Mouse (Mus musculus): ENCODE results near the gene Cyth2. TPM values are rescaled to one million over a fixed set of nuclear protein-coding genes. Genes with fewer than 3 reads are reported as not detected.

Cyth2 gene
- polyA plus RNA-seq, 1 experiment from 2014 or later = 54.2 TPM

GRCm38 (mm10) chr7:45809276-45810075 lies 4.9 kb downstream of the Cyth2 start:
- Histone ChIP-seq H3K36me3 (peaks cover 67% of the 10 kb centered on the region), H3K4me2 (no peak overlapping the region), H3K27ac (no peak overlapping the region), H3K9ac (no peak overlapping the region), H3K9me3 (replicated peaks) (no peaks in the 10 kb centered on the region), H3K4me1 (peaks cover 23% of the 10 kb centered on the region), H3K27me3 (replicated peaks) (no peaks in the 10 kb centered on the region), H3K4me3 (no peak overlapping the region)
- ATAC-seq = no peak
- 85% methylated on average over 14 of the region's 14 CpGs for WGBS (ENCODE audit: insufficient replicate concordance)

DNA sequence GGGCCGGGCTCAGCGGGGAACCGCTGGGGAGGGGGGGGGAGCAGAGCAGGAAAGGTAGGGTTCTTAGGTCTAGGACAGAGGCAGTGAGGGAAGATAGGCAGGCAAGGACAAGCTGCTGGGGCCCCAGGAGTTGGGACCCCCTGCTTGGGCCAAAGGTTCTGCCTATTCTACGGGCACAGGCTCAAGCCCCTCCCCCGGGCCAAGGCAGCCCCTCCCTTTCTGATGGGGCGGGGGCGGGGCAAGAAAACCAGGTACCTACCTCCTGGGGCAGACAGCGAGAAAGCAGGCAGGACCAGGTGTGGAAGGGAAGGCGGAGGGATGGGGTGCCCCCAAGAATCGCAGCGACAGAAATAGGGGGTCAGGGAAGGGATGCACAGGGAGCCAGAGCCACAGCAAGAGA lies 5.9 kb downstream of the Cyth2 start:
- H3K4me2 ChIP-seq = no peak overlapping the region
- H3K27ac ChIP-seq = no peak overlapping the region
- H3K36me3 ChIP-seq = peaks cover 67% of the 10 kb centered on the region
- no peak overlapping the region for H3K4me3 ChIP-seq
- H3K27me3 ChIP-seq (replicated peaks) = no peaks in the 10 kb centered on the region
- ATAC-seq = no peak
- peaks cover 21% of the 10 kb centered on the region for H3K4me1 ChIP-seq
- 72% methylated on average over 11 of the region's 11 CpGs for WGBS (ENCODE audit: insufficient replicate concordance)
- no peaks in the 10 kb centered on the region for H3K9me3 ChIP-seq (replicated peaks)
- no peak overlapping the region for H3K9ac ChIP-seq

DNA sequence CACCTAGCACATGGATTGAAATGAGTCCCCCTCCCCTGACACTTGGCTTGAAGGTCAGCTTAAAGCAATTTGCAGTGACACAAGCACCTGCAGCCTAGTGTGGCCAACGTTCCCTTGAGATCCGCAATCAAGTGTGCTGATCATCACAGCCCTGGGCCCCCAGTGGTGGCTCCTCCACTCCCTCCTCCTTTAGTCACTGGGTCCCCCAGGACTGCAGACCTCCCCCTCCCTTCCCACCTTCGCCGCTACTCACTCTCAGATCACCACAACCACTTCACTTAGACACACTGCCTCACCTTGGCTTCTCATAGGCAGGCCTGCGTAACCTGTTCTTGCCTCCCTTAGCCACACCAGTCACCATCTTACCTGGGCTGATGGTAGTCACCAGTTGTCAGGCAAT lies 8.4 kb downstream of the Cyth2 start:
- H3K27me3 ChIP-seq (replicated peaks) = peaks cover 1% of the 10 kb centered on the region; the same call in 1 of the 2 replicates
- no peak overlapping the region for H3K4me2 ChIP-seq
- WGBS (ENCODE audit: insufficient replicate concordance) = 64% methylated on average over 5 of the region's 5 CpGs
- no peak overlapping the region for H3K4me3 ChIP-seq
- no peak for ATAC-seq
- no peak overlapping the region for H3K27ac ChIP-seq
- H3K4me1 ChIP-seq = peaks cover 3% of the 10 kb centered on the region
- no peaks in the 10 kb centered on the region for H3K9me3 ChIP-seq (replicated peaks)
- H3K9ac ChIP-seq = no peak overlapping the region
- H3K36me3 ChIP-seq = peaks cover 46% of the 10 kb centered on the region

DNA sequence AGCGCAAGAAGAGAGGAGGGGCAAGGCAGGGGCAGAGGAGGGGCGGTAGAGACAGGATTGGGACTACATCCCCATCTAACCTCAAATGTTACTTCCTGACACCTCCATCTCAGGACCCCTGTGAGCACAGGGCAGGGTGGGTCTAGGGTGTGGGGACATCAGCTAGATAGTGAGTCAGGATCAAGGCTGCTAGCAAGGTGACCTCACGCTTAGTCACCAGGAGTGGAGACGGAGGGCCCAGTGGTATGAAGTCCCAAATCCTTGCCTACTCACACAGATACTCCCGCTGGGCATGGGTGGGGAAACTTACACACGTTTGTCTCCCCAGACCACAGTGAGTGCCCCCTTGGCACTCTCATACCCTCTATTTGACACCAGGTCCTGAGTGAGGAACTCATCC lies 11.8 kb downstream of the Cyth2 start:
- Histone ChIP-seq H3K9me3 (replicated peaks) (no peaks in the 10 kb centered on the region), H3K4me2 (no peak overlapping the region), H3K4me1 (peaks cover 31% of the 10 kb centered on the region), H3K9ac (no peak overlapping the region), H3K4me3 (no peak overlapping the region), H3K27me3 (replicated peaks) (peaks cover 35% of the 10 kb centered on the region), H3K36me3 (peaks cover 12% of the 10 kb centered on the region), H3K27ac (no peak overlapping the region)
- WGBS (ENCODE audit: insufficient replicate concordance) = 68% methylated on average over 5 of the region's 6 CpGs
- no peak for ATAC-seq

DNA sequence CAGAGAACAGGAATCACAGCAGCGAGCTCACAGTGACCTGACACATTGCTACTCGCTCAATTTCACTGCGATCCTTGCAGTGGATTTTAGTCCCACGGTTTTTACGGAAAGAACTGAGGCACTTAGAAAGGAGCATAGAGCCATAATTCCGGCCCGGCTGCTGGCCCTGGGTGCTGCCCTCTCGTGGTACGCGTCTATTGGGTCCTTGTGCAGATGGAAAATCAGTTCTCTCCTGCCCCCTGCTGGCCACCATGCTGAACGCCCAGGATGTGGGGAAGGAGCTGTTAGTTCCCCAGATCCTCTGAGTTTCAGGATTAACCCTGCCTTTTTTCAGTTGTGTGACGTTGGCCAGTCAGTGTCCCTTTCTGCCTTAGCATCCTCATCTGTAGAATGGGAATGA lies 13.0 kb downstream of the Cyth2 start:
- ATAC-seq = peak; percentile 27; the same call in 1 of the 2 replicates
- Histone ChIP-seq H3K9me3 (replicated peaks) (no peaks in the 10 kb centered on the region), H3K27me3 (replicated peaks) (peaks cover 47% of the 10 kb centered on the region), H3K4me2 (peak overlapping the region; percentile 73), H3K27ac (no peak overlapping the region), H3K4me3 (peak overlapping the region; percentile 43), H3K36me3 (0 out of 2 replicates have a peak, but pooled peaks cover under 1% of the 10 kb centered on the region), H3K9ac (peak overlapping the region; percentile 32; the same call in 1 of the 2 replicates), H3K4me1 (peaks cover 43% of the 10 kb centered on the region)
- 1% methylated on average over 12 of the region's 12 CpGs for WGBS (ENCODE audit: insufficient replicate concordance)

- no peaks in the 10 kb centered on the region for H3K36me3 ChIP-seq
- peak overlapping the region; percentile 43 for H3K4me3 ChIP-seq
- H3K27me3 ChIP-seq (replicated peaks) = peaks cover 54% of the 10 kb centered on the region
- no peak overlapping the region for H3K27ac ChIP-seq
- no peaks in the 10 kb centered on the region for H3K9me3 ChIP-seq (replicated peaks)
- ATAC-seq = peak; percentile 62
- H3K9ac ChIP-seq = peak overlapping the region; percentile 32
- peak overlapping the region; percentile 73 for H3K4me2 ChIP-seq
- H3K4me1 ChIP-seq = peaks cover 49% of the 10 kb centered on the region
- 3% methylated on average over 22 of the region's 25 CpGs for WGBS (ENCODE audit: insufficient replicate concordance)
These were observed 13.7 kb downstream of the Cyth2 start for GRCm38 (mm10) chr7:45800546-45801204.

DNA sequence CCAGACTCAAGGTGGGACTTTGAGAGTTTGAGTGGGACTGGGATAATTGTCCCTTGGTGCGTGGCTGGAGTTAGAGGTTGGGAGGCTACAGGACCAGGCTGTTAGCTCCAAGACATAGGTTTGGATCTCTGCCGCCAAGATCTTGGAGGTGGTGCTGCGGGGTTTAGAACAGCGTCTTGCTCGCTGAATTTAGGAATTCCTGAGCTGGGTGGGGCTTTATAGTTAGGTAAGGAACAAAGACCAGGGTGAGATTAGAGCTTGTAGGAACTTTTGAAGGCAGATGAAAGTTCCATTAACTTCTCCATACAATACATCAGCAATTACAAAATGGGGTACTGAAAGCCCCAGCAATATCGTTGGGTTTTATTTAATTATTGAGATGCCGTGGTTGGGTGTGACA lies 14.4 kb downstream of the Cyth2 start:
- Histone ChIP-seq H3K27ac (no peak overlapping the region), H3K4me1 (peaks cover 50% of the 10 kb centered on the region), H3K36me3 (no peaks in the 10 kb centered on the region), H3K9ac (no peak overlapping the region), H3K4me3 (peak overlapping the region; percentile 43), H3K4me2 (peak overlapping the region; percentile 73), H3K9me3 (replicated peaks) (no peaks in the 10 kb centered on the region), H3K27me3 (replicated peaks) (peaks cover 60% of the 10 kb centered on the region)
- ATAC-seq = no peak
- 30% methylated on average over 7 of the region's 7 CpGs for WGBS (ENCODE audit: insufficient replicate concordance)

DNA sequence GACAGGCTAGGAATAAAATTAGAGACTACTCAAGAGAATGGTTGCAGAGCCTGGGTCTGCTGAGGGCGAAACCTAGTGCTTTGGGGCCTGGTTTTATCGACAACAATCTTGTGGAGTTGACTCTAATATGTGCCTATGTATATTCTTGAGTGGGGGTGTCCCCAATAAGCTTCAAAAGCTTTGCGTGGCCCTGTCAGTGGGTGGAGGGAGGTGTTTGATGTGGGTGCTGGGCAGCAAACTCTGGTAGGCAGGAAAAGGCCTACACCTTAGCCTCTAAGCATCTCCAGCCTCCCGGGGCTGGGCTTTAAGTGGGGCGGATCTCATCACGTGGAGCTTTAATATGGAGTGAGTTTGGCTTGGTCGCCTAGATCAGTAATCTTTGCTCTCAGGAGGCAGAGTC lies 15.4 kb downstream of the Cyth2 start:
- peaks cover 71% of the 10 kb centered on the region for H3K27me3 ChIP-seq (replicated peaks)
- H3K9ac ChIP-seq = no peak overlapping the region
- H3K27ac ChIP-seq = no peak overlapping the region
- WGBS (ENCODE audit: insufficient replicate concordance) = 42% methylated on average over 7 of the region's 7 CpGs
- ATAC-seq = no peak
- peak overlapping the region; percentile 84 for H3K4me2 ChIP-seq
- peak overlapping the region; percentile 57; the same call in 1 of the 2 replicates for H3K4me3 ChIP-seq
- H3K36me3 ChIP-seq = no peaks in the 10 kb centered on the region
- no peaks in the 10 kb centered on the region for H3K9me3 ChIP-seq (replicated peaks)
- peaks cover 50% of the 10 kb centered on the region for H3K4me1 ChIP-seq

DNA sequence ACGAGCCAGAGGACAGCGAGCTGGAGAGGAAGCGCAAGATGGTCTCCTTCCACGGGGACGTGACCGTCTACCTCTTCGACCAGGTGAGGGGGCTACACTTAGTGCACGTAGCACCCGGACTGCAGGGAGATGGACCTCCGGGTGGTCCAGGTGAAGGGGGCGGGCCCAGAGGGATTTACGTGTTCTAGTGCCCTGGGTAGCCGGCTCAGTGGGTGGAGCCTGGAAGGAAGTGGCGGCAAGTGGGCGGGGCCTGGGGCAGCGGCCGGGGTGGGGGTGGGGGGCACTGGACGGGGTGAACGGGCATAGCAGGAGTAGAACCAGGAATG lies 15.9 kb downstream of the Cyth2 start:
- Histone ChIP-seq H3K4me3 (peak overlapping the region; percentile 57), H3K27ac (no peak overlapping the region), H3K4me2 (peak overlapping the region; percentile 84), H3K4me1 (peaks cover 50% of the 10 kb centered on the region), H3K27me3 (replicated peaks) (peaks cover 76% of the 10 kb centered on the region), H3K9ac (peak overlapping the region; percentile 49), H3K9me3 (replicated peaks) (no peaks in the 10 kb centered on the region), H3K36me3 (no peaks in the 10 kb centered on the region)
- ATAC-seq = no peak
- 2% methylated on average over 19 of the region's 19 CpGs for WGBS (ENCODE audit: insufficient replicate concordance)

DNA sequence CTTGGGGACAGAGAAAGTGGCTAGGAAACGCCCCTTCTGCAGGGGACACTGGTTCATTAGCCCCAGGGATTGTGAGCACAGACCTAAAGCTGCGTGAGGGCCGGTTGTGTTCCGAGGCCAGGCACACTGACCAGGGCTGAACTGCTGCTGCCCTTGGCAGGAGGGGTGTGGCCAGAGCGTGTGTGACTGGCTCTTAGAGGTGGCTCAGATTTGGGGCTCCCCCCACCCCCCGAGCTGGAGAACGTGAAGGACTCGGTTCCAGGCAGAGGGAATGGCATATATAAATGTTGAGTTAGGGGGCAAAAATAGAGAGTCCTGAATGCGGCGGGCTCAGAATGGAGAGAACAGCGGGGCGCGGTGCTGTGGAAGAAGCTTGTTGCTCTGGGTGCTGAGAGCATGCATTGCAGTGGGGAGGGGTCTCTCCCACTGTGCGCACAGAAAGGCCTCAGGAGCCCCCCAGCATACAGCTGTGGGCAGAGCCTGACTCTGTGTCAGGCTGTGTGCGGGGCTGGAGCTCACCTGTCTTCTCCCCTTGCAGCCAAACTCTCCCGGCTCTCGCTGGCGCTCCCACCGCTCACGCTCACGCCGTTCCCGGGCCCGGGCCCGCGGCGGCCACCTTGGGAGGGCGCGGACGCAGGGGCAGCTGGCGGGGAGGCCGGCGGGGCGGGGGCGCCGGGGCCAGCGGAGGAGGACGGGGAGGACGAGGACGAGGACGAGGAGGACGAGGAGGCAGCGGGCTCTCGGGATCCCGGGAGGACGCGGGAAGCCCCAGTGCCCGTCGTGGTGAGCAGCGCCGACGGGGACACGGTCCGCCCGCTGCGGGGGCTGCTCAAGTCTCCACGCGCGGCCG lies 16.5 kb downstream of the Cyth2 start:
- no peak for ATAC-seq
- Histone ChIP-seq H3K4me2 (peak overlapping the region; percentile 84), H3K4me3 (peak overlapping the region; percentile 57), H3K9ac (peak overlapping the region; percentile 52), H3K4me1 (peaks cover 50% of the 10 kb centered on the region), H3K9me3 (replicated peaks) (no peaks in the 10 kb centered on the region), H3K27me3 (replicated peaks) (peaks cover 82% of the 10 kb centered on the region), H3K36me3 (no peaks in the 10 kb centered on the region), H3K27ac (peak overlapping the region; percentile 60; the same call in 1 of the 2 replicates)
- 3% methylated on average over 58 of the region's 60 CpGs for WGBS (ENCODE audit: insufficient replicate concordance)

GRCm38 (mm10) chr7:45796950-45797349 lies 17.4 kb downstream of the Cyth2 start:
- H3K4me1 ChIP-seq = peaks cover 50% of the 10 kb centered on the region

More at GRCm38 (mm10) chr7:45796950-45797349, 17.4 kb downstream of the Cyth2 start:
- peaks cover 91% of the 10 kb centered on the region for H3K27me3 ChIP-seq (replicated peaks)
- peak; percentile 83 for ATAC-seq
- no peaks in the 10 kb centered on the region for H3K9me3 ChIP-seq (replicated peaks)
- peak overlapping the region; percentile 52 for H3K9ac ChIP-seq
- WGBS (ENCODE audit: insufficient replicate concordance) = 27% methylated on average over 6 of the region's 6 CpGs
- H3K36me3 ChIP-seq = no peaks in the 10 kb centered on the region
- peak overlapping the region; percentile 57 for H3K4me3 ChIP-seq
- H3K4me2 ChIP-seq = peak overlapping the region; percentile 84
- peak overlapping the region; percentile 60; the same call in 1 of the 2 replicates for H3K27ac ChIP-seq

Data from liver, embryonic 12.5 days (tissue).